Mouse (Mus musculus) left cerebral cortex, adult 11 months (tissue): Measurements from ENCODE around the gene Zfpm1.

Experiments
- DNase-seq: peaks from one replicate; pipeline ENCODE4 v3.0.0; 2022; ENCODE audit warnings: low spot score

Zfpm1 gene

GRCm38 (mm10) chr8:122282035-122282358 lies at the start of gene Zfpm1:
Gene Zfpm1, plus strand, starts transcription at chr8:122282141.
- DNase-seq: no peak

- no peak for DNase-seq
These were observed 47.9 kb upstream of the Zfpm1 start for GRCm38 (mm10) chr8:122234055-122234454.

GRCm38 (mm10) chr8:122236521-122236920 lies 45.4 kb upstream of the Zfpm1 start:
- DNase-seq: no peak

- DNase-seq: no peak
These were observed 43.7 kb upstream of the Zfpm1 start for GRCm38 (mm10) chr8:122238225-122238624.

- DNase-seq: no peak
These were observed 43.2 kb upstream of the Zfpm1 start for GRCm38 (mm10) chr8:122238731-122239130.

- no peak for DNase-seq
These were observed 41.5 kb upstream of the Zfpm1 start for GRCm38 (mm10) chr8:122240241-122241026.

GRCm38 (mm10) chr8:122243310-122243709 lies 38.6 kb upstream of the Zfpm1 start:
- DNase-seq: no peak

GRCm38 (mm10) chr8:122245161-122245560 lies 36.8 kb upstream of the Zfpm1 start:
- DNase-seq: no peak

GRCm38 (mm10) chr8:122246257-122247211 lies 35.4 kb upstream of the Zfpm1 start:
- no peak for DNase-seq

- no peak for DNase-seq
These were observed 30.2 kb upstream of the Zfpm1 start for GRCm38 (mm10) chr8:122251739-122252138.

GRCm38 (mm10) chr8:122252366-122252765 lies 29.6 kb upstream of the Zfpm1 start:
- DNase-seq: no peak

GRCm38 (mm10) chr8:122259351-122259750 lies 22.6 kb upstream of the Zfpm1 start:
- DNase-seq: peak; percentile 35

GRCm38 (mm10) chr8:122260755-122261154 lies 21.2 kb upstream of the Zfpm1 start:
- DNase-seq: no peak

- DNase-seq: no peak
These were observed 19.1 kb upstream of the Zfpm1 start for GRCm38 (mm10) chr8:122262835-122263234.

GRCm38 (mm10) chr8:122264243-122264642 lies 17.7 kb upstream of the Zfpm1 start:
- DNase-seq: no peak

GRCm38 (mm10) chr8:122265522-122265921 lies 16.4 kb upstream of the Zfpm1 start:
- no peak for DNase-seq

GRCm38 (mm10) chr8:122266867-122267266 lies 15.1 kb upstream of the Zfpm1 start:
- no peak for DNase-seq

- DNase-seq: no peak
These were observed 13.1 kb upstream of the Zfpm1 start for GRCm38 (mm10) chr8:122268861-122269260.

GRCm38 (mm10) chr8:122269404-122269803 lies 12.5 kb upstream of the Zfpm1 start:
- peak; percentile 67 for DNase-seq

GRCm38 (mm10) chr8:122270555-122270954 lies 11.4 kb upstream of the Zfpm1 start:
- no peak for DNase-seq

GRCm38 (mm10) chr8:122273152-122273551 lies 8.8 kb upstream of the Zfpm1 start:
- DNase-seq: no peak

- no peak for DNase-seq
These were observed 8.1 kb upstream of the Zfpm1 start for GRCm38 (mm10) chr8:122273826-122274225.
